Mouse (Mus musculus) liver, adult 2 months (tissue): ENCODE measurements around the gene Rd3l.
"Not testable (repeated sequence)": the region's sequence is repeated elsewhere in the genome, so short reads cannot be mapped to it uniquely, and the experiment has no call there.

ENCODE experiments used
- CTCF ChIP-seq: fragments of 200-500 bp; IDR thresholded peaks from 2 replicates; pipeline ENCODE4 v1.5.1; 2011; ENCODE audit warnings: low read depth, low read length, control low read depth
- POLR2A ChIP-seq: fragments of 200-500 bp; IDR thresholded peaks from 2 replicates; pipeline ENCODE4 v1.6.1; 2011; ENCODE audit warnings: low read length, control low read depth; ENCODE audit not compliant: insufficient read depth; ENCODE audit errors: extremely low read depth

- TF ChIP-seq POLR2A, CTCF: not testable (repeated sequence)
Measured at GRCm38 (mm10) chr12:111944065-111944987, 36.8 kb downstream of the Rd3l start.
